Mouse (Mus musculus): ENCODE data around the gene Msx3.

- TF ChIP-seq GATA1 (IDR thresholded peaks at IDR 0.05; ENCODE audit: low read length) (no peak), TAL1 (IDR thresholded peaks at IDR 0.05; ENCODE audit: low read length) (no peak)
Measured at GRCm38 (mm10) chr7:140035456-140035855, 13.4 kb downstream of the Msx3 start.

All from erythroblast, embryonic 14.5 days (primary cell).